ENCODE assay signal across 20 mouse cellular contexts in genomic region chr9:86651254-86651653, GRCm38 (mm10). TPM values are rescaled to one million over a fixed set of nuclear protein-coding genes. Genes with fewer than 3 reads are reported as not detected.
A peak's percentile ranks its signal among the peaks of the same experiment; 100 is the strongest.
DNase-seq lines count a peak whose midpoint lies in the region; ATAC-seq and TF ChIP-seq lines count a peak whose summit lies in the region.
"Had no signal": no experiment of that assay in that cellular context is flagged by ENCODE, and none has a peak within 500 bp of the region (broad histone marks: within the 10 kb centered on the region; RNA-seq: fewer than 3 reads in every experiment).

No protein-coding gene starts in this region.

- intact Hi-C loops in gastrocnemius, adult 2 months (cut with DNase I), result no loop called here

- 62% methylated on average over 3 of the region's 3 CpGs for WGBS in hindbrain, embryonic 13.5 days
- WGBS in hindbrain, embryonic 16.5 days, result 57% methylated on average over 3 of the region's 3 CpGs
- 68% methylated on average over 3 of the region's 3 CpGs for WGBS in midbrain, embryonic 13.5 days
- 54% methylated on average over 3 of the region's 3 CpGs for WGBS in midbrain, embryonic 16.5 days
- WGBS in hindbrain, embryonic 14.5 days, result 40% methylated on average over 3 of the region's 3 CpGs
- 52% methylated on average over 3 of the region's 3 CpGs for WGBS in midbrain, embryonic 15.5 days

- peaks cover 2% of the 10 kb centered on the region; the same call in 1 of the 2 replicates for H3K4me1 ChIP-seq in hindbrain, embryonic 13.5 days (replicated peaks)
- H3K4me1 ChIP-seq in hindbrain, embryonic 16.5 days (ENCODE audit: control insufficient read depth, insufficient read depth, low read depth, low read length), result no peaks in the 10 kb centered on the region
- H3K4me1 ChIP-seq in midbrain, embryonic 13.5 days (replicated peaks), result peaks cover 2% of the 10 kb centered on the region; the same call in 1 of the 2 replicates
- H3K4me1 ChIP-seq in midbrain, embryonic 16.5 days (ENCODE audit: control insufficient read depth, insufficient read depth, low read length), result peaks cover 2% of the 10 kb centered on the region; the same call in 1 of the 2 replicates
- H3K4me1 ChIP-seq in hindbrain, embryonic 14.5 days (replicated peaks; ENCODE audit: control insufficient read depth, insufficient read depth, low read length), result 0 out of 2 replicates have a peak, but pooled peaks cover 4% of the 10 kb centered on the region
- H3K4me1 ChIP-seq in midbrain, embryonic 15.5 days, result no peaks in the 10 kb centered on the region
- H3K4me1 ChIP-seq: embryonic facial prominence, embryonic 10.5 days; forebrain, embryonic 13.5 days; heart, embryonic 10.5 days had no signal

- peak; percentile 79 for ATAC-seq in hindbrain, embryonic 13.5 days (ENCODE audit: low FRiP score)
- ATAC-seq in hindbrain, embryonic 16.5 days, result no peak
- ATAC-seq in midbrain, embryonic 13.5 days, result peak; percentile 81
- no peak for ATAC-seq in midbrain, embryonic 16.5 days
- peak; percentile 55; the same call in 1 of the 2 replicates for ATAC-seq in hindbrain, embryonic 14.5 days (ENCODE audit: low FRiP score)
- ATAC-seq in midbrain, embryonic 15.5 days (replicated peaks), result peak; percentile 76; the same call in 1 of the 2 replicates
- ATAC-seq: forebrain, embryonic 13.5 days; forebrain, postnatal 0 days; inflammation-experienced regulatory T-cells, adult 6 months had no signal

- no peak overlapping the region for H3K9ac ChIP-seq in hindbrain, embryonic 13.5 days
- no peak overlapping the region for H3K9ac ChIP-seq in hindbrain, embryonic 16.5 days (ENCODE audit: low read depth, low read length)
- no peak overlapping the region for H3K9ac ChIP-seq in midbrain, embryonic 13.5 days (replicated peaks)
- H3K9ac ChIP-seq in midbrain, embryonic 16.5 days (ENCODE audit: low read depth, low read length), result no peak overlapping the region
- H3K9ac ChIP-seq in hindbrain, embryonic 14.5 days, result no peak overlapping the region
- H3K9ac ChIP-seq in midbrain, embryonic 15.5 days, result no peak overlapping the region
- H3K9ac ChIP-seq: forebrain, embryonic 13.5 days; forebrain, postnatal 0 days; heart, embryonic 15.5 days had no signal

- H3K4me2 ChIP-seq in hindbrain, embryonic 13.5 days, result no peak overlapping the region
- no peak overlapping the region for H3K4me2 ChIP-seq in hindbrain, embryonic 16.5 days (ENCODE audit: low read length)
- H3K4me2 ChIP-seq in midbrain, embryonic 13.5 days (replicated peaks), result no peak overlapping the region
- H3K4me2 ChIP-seq in midbrain, embryonic 16.5 days (ENCODE audit: low read length), result no peak overlapping the region
- H3K4me2 ChIP-seq in hindbrain, embryonic 14.5 days (replicated peaks), result no peak overlapping the region
- H3K4me2 ChIP-seq in midbrain, embryonic 15.5 days, result no peak overlapping the region
- H3K4me2 ChIP-seq: forebrain, embryonic 13.5 days; heart, embryonic 15.5 days had no signal

- no peaks in the 10 kb centered on the region for H3K27me3 ChIP-seq in hindbrain, embryonic 13.5 days
- no peaks in the 10 kb centered on the region for H3K27me3 ChIP-seq in hindbrain, embryonic 16.5 days (replicated peaks; ENCODE audit: control insufficient read depth, insufficient read depth, low read length)
- no peaks in the 10 kb centered on the region for H3K27me3 ChIP-seq in midbrain, embryonic 13.5 days
- no peaks in the 10 kb centered on the region for H3K27me3 ChIP-seq in midbrain, embryonic 16.5 days (ENCODE audit: control insufficient read depth, insufficient read depth, low read depth, low read length)
- no peaks in the 10 kb centered on the region for H3K27me3 ChIP-seq in hindbrain, embryonic 14.5 days (ENCODE audit: control insufficient read depth, insufficient read depth, low read length)
- no peaks in the 10 kb centered on the region for H3K27me3 ChIP-seq in midbrain, embryonic 15.5 days (replicated peaks)
- H3K27me3 ChIP-seq: forebrain, embryonic 13.5 days; heart, embryonic 15.5 days had no signal

- TF ChIP-seq CTCF in gastrocnemius, adult 2 months (IDR thresholded peaks at IDR 0.05), result no peak

- H3K9me3 ChIP-seq in hindbrain, embryonic 13.5 days, result no peaks in the 10 kb centered on the region
- H3K9me3 ChIP-seq in hindbrain, embryonic 16.5 days (ENCODE audit: control insufficient read depth, low read length), result no peaks in the 10 kb centered on the region
- no peaks in the 10 kb centered on the region for H3K9me3 ChIP-seq in midbrain, embryonic 13.5 days
- no peaks in the 10 kb centered on the region for H3K9me3 ChIP-seq in midbrain, embryonic 16.5 days (replicated peaks; ENCODE audit: control insufficient read depth, low read length, poor library complexity, severe bottlenecking)
- no peaks in the 10 kb centered on the region for H3K9me3 ChIP-seq in hindbrain, embryonic 14.5 days (ENCODE audit: control insufficient read depth, low read length)
- no peaks in the 10 kb centered on the region for H3K9me3 ChIP-seq in midbrain, embryonic 15.5 days
- H3K9me3 ChIP-seq: embryonic facial prominence, embryonic 10.5 days; forebrain, embryonic 13.5 days; heart, embryonic 10.5 days; heart, embryonic 15.5 days had no signal

- DNase-seq in hindbrain, embryonic 14.5 days (ENCODE audit: low spot score), result no peak
- DNase-seq in gastrocnemius, adult 2 months, result no peak
- DNase-seq: adrenal gland, adult 2 months; adrenal gland, postnatal 25 days; cerebellum, adult 2 months; cerebellum, postnatal 10 days; forebrain, postnatal 0 days; gastrocnemius, postnatal 36 days; heart, adult 18-20 months; heart, postnatal 14 days had no signal

- H3K36me3 ChIP-seq in hindbrain, embryonic 13.5 days, result no peaks in the 10 kb centered on the region
- no peaks in the 10 kb centered on the region for H3K36me3 ChIP-seq in hindbrain, embryonic 16.5 days (ENCODE audit: control insufficient read depth, insufficient read depth, low read length)
- H3K36me3 ChIP-seq in midbrain, embryonic 13.5 days, result no peaks in the 10 kb centered on the region
- no peaks in the 10 kb centered on the region for H3K36me3 ChIP-seq in midbrain, embryonic 16.5 days (ENCODE audit: control insufficient read depth, insufficient read depth, low read length)
- no peaks in the 10 kb centered on the region for H3K36me3 ChIP-seq in hindbrain, embryonic 14.5 days (replicated peaks; ENCODE audit: control insufficient read depth, insufficient read depth)
- H3K36me3 ChIP-seq in midbrain, embryonic 15.5 days (replicated peaks), result no peaks in the 10 kb centered on the region
- H3K36me3 ChIP-seq: embryonic facial prominence, embryonic 10.5 days; heart, embryonic 10.5 days had no signal

- no peak overlapping the region for H3K27ac ChIP-seq in hindbrain, embryonic 13.5 days
- H3K27ac ChIP-seq in hindbrain, embryonic 16.5 days (ENCODE audit: low read depth, low read length), result no peak overlapping the region
- no peak overlapping the region for H3K27ac ChIP-seq in midbrain, embryonic 13.5 days
- H3K27ac ChIP-seq in midbrain, embryonic 16.5 days (ENCODE audit: low read length), result no peak overlapping the region
- no peak overlapping the region for H3K27ac ChIP-seq in hindbrain, embryonic 14.5 days
- no peak overlapping the region for H3K27ac ChIP-seq in midbrain, embryonic 15.5 days
- H3K27ac ChIP-seq in gastrocnemius, adult 2 months, result no peak overlapping the region
- H3K27ac ChIP-seq: embryonic facial prominence, embryonic 10.5 days; forebrain, embryonic 13.5 days; heart, embryonic 10.5 days; heart, embryonic 15.5 days had no signal

- H3K4me3 ChIP-seq in hindbrain, embryonic 13.5 days, result no peak overlapping the region
- no peak overlapping the region for H3K4me3 ChIP-seq in hindbrain, embryonic 16.5 days (ENCODE audit: low read length)
- no peak overlapping the region for H3K4me3 ChIP-seq in midbrain, embryonic 13.5 days (replicated peaks)
- H3K4me3 ChIP-seq in midbrain, embryonic 16.5 days (ENCODE audit: low read depth, low read length), result no peak overlapping the region
- H3K4me3 ChIP-seq in hindbrain, embryonic 14.5 days (replicated peaks; ENCODE audit: low read length), result no peak overlapping the region
- H3K4me3 ChIP-seq in midbrain, embryonic 15.5 days, result no peak overlapping the region
- H3K4me3 ChIP-seq in gastrocnemius, adult 2 months, result no peak overlapping the region
- H3K4me3 ChIP-seq: embryonic facial prominence, embryonic 10.5 days; forebrain, embryonic 13.5 days; heart, embryonic 10.5 days; heart, embryonic 15.5 days had no signal

RNA-seq across cellular contexts. Expression of gene Me1, which starts 44.5 kb away (rescaled TPM):
- 28.5 and 30.5 TPM in 2 replicates for polyA plus RNA-seq in hindbrain, embryonic 13.5 days (2015; fragmentation: Nextera tagmentation; extraction: Ambion mirVana)
- 40.8 and 55.5 TPM in 2 replicates for polyA plus RNA-seq in hindbrain, embryonic 16.5 days (2015; fragmentation: Nextera tagmentation; extraction: Ambion mirVana)
- 18.7 and 20.1 TPM in 2 replicates for polyA plus RNA-seq in midbrain, embryonic 13.5 days (2015; fragmentation: Nextera tagmentation; extraction: Ambion mirVana)
- 44.8 and 51.5 TPM in 2 replicates for polyA plus RNA-seq in midbrain, embryonic 16.5 days (2015; fragmentation: Nextera tagmentation; extraction: Ambion mirVana)
- polyA plus RNA-seq in hindbrain, embryonic 14.5 days (2014; fragmentation: Nextera tagmentation; extraction: Ambion mirVana), result 53.5 and 61.8 TPM in 2 replicates
- polyA plus RNA-seq in midbrain, embryonic 15.5 days (2015; fragmentation: Nextera tagmentation; extraction: Ambion mirVana), result 37.7 and 40.6 TPM in 2 replicates
- total RNA-seq in gastrocnemius, adult 2 months (2021), result 100 to 1,000 TPM; 127 to 221 TPM

Comparison
In these comparisons a context has a peak if more than half of its experiments do, and no peak if none do; other contexts are left out.
1. ATAC-seq: peak in hindbrain, embryonic 13.5 days (single experiment), midbrain, embryonic 13.5 days (single experiment), hindbrain, embryonic 14.5 days (single experiment) and midbrain, embryonic 15.5 days (single experiment); none in hindbrain, embryonic 16.5 days (single experiment) and midbrain, embryonic 16.5 days (single experiment).